Mouse (Mus musculus) embryonic facial prominence, embryonic 12.5 days (tissue): ENCODE results near the gene G6pc. TPM values are rescaled to one million over a fixed set of nuclear protein-coding genes. Genes with fewer than 3 reads are reported as not detected.
"Not testable (repeated sequence)": the region's sequence is repeated elsewhere in the genome, so short reads cannot be mapped to it uniquely, and the experiment has no call there.

Experiments
- ATAC-seq: fragments of 200-750 bp; cut with Nextera tagmentation; 2 replicates; pipeline ENCODE4 v1.8.0; 2017; ENCODE audit not compliant: insufficient number of reproducible peaks, insufficient read depth, low FRiP score, low TSS enrichment
- H3K27ac ChIP-seq: fragments of 300-500 bp; sonication (generic); 2 replicates; pipeline ENCODE4 v1.5.1; 2016; ENCODE audit warnings: mild to moderate bottlenecking
- H3K27me3 ChIP-seq: fragments of 300-500 bp; sonication (generic); 2 replicates; pipeline ENCODE4 v1.6.1; 2016; ENCODE audit warnings: mild to moderate bottlenecking, moderate library complexity
- H3K36me3 ChIP-seq: fragments of 300-500 bp; sonication (generic); 2 replicates; pipeline ENCODE4 v1.6.1; 2016; ENCODE audit warnings: mild to moderate bottlenecking
- H3K4me1 ChIP-seq: fragments of 300-500 bp; sonication (generic); 2 replicates; pipeline ENCODE4 v1.6.1; 2016
- H3K4me2 ChIP-seq: fragments of 300-500 bp; sonication (generic); replicated peaks from 2 replicates; pipeline ENCODE4 v1.6.1; 2016; ENCODE audit warnings: mild to moderate bottlenecking, moderate library complexity
- H3K4me3 ChIP-seq: fragments of 300-500 bp; sonication (generic); 2 replicates; pipeline ENCODE4 v1.5.1; 2016; ENCODE audit warnings: mild to moderate bottlenecking
- H3K9ac ChIP-seq: fragments of 300-500 bp; sonication (generic); 2 replicates; pipeline ENCODE4 v1.6.1; 2016; ENCODE audit warnings: mild to moderate bottlenecking, moderate library complexity
- H3K9me3 ChIP-seq: fragments of 300-500 bp; sonication (generic); 2 replicates; pipeline ENCODE4 v1.6.1; 2016; ENCODE audit warnings: mild to moderate bottlenecking, moderate library complexity
- WGBS: fragments of 180-500 bp; shearing (Covaris S2); methylation state at CpG from one replicate; pipeline ENCODE4 v1.1.7; 2016; 5-methylcytosine and 5-hydroxymethylcytosine counted together
- polyA plus RNA-seq: library from polyadenylated mRNA; unstranded; fragments of >200 nt; fragmentation: Nextera tagmentation; extraction: Ambion mirVana; gene quantifications from 2 replicates; pipeline ENCODE4 v1.2.1, GENCODE M21; 2016

Gene G6pc
- polyA plus RNA-seq, result not detected in 2 replicates

DNA sequence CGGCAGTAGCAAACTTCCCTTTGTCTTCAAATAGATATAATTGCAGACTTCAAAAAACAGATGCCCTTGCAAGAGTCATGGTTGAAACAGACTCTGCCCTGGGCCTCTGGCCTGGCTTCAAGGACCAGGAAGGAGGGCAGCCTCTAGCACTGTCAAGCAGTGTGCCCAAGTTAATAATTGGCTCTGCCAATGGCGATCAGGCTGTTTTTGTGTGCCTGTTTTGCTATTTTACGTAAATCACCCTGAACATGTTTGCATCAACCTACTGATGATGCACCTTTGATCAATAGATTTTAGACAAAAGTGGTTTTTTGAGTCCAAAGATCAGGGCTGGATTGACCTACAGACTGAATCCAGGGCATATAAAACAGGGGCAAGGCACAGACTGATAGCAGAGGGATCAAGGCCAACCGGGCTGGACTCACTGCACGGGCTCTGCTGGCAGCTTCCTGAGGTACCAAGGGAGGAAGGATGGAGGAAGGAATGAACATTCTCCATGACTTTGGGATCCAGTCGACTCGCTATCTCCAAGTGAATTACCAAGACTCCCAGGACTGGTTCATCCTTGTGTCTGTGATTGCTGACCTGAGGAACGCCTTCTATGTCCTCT lies at the start of gene G6pc:
G6pc (plus strand) TSS at position 236 of the 610 bp plus-strand sequence.
- WGBS, result 86% methylated on average over 8 of the region's 8 CpGs
- Histone ChIP-seq H3K9ac (no peak within 1 kb of the TSS), H3K9me3 (no peaks in the 10 kb centered on the region), H3K27me3 (no peaks in the 10 kb centered on the region), H3K27ac (no peak within 1 kb of the TSS), H3K4me2 (no peak within 1 kb of the TSS), H3K36me3 (no peaks in the 10 kb centered on the region), H3K4me1 (no peaks in the 10 kb centered on the region), H3K4me3 (no peak within 1 kb of the TSS)
- ATAC-seq, result no peak

DNA sequence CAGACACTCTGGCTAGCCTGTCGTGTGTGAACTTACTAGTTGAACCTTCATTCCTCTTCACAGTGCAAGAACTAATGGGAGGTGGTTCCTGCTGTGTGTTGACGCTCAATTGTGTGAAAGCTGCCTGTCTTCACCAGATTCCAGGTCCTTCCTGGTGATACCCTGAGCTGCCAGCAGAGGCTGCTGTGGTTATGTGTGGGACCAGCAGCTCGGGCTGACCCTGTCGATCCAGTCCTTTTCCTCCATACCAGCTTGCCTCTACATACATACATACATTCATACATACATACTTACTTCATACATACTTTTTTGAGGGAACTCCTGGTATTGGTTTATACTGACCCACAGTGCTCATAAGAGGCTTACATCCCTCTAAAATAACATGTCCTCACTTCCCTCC lies 43.8 kb upstream of the G6pc start:
- no peak overlapping the region for H3K9ac ChIP-seq
- no peaks in the 10 kb centered on the region; the same call in 1 of the 2 replicates for H3K4me1 ChIP-seq
- H3K27ac ChIP-seq, result no peak overlapping the region
- ATAC-seq, result no peak
- WGBS, result 15% methylated on average over 4 of the region's 4 CpGs
- no peaks in the 10 kb centered on the region for H3K27me3 ChIP-seq
- H3K4me2 ChIP-seq, result no peak overlapping the region
- H3K4me3 ChIP-seq, result no peak overlapping the region
- H3K36me3 ChIP-seq, result peaks cover 69% of the 10 kb centered on the region
- no peaks in the 10 kb centered on the region for H3K9me3 ChIP-seq

DNA sequence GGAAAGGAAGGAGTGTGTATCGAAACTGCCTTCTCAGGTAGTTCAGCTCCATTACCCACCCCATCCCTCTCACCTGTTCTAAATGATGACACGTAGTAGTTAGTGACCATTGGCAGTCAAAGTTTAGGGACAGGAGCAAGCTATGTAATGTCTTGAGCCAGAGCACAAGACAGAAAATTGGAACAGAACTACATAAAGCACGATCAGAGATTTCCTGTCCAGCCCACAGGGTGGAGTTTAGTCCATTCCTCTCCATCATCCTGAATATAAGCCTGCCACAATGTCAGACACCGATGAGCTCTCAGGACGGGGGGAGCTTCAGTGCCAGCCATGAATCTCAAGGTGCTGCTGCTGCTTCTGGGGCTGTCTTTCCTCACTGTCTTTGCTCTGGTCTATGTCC lies 42.6 kb upstream of the G6pc start, which contains the start of gene Aoc2:
Aoc2 (plus strand) TSS at position 301 of the 400 bp plus-strand sequence.
- H3K27me3 ChIP-seq, result no peaks in the 10 kb centered on the region
- H3K9me3 ChIP-seq, result no peaks in the 10 kb centered on the region
- H3K4me2 ChIP-seq, result no peak within 1 kb of the TSS
- no peak within 1 kb of the TSS for H3K27ac ChIP-seq
- ATAC-seq, result no peak
- H3K4me3 ChIP-seq, result no peak within 1 kb of the TSS
- no peak within 1 kb of the TSS for H3K9ac ChIP-seq
- H3K36me3 ChIP-seq, result peaks cover 58% of the 10 kb centered on the region
- 96% methylated on average over 5 of the region's 5 CpGs for WGBS
- H3K4me1 ChIP-seq, result no peaks in the 10 kb centered on the region; the same call in 1 of the 2 replicates

DNA sequence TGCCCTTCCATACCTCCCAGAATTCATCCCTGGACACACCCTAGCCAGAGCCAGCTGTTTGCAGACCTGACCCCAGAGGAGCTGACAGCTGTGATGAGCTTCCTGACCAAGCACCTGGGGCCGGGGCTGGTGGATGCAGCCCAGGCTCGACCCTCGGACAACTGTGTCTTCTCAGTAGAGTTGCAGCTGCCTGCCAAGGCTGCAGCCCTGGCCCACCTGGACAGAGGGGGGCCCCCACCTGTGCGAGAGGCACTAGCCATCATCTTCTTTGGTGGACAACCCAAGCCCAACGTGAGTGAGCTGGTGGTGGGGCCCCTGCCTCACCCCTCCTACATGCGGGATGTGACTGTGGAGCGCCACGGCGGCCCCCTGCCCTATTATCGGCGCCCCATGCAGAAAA lies 42.2 kb upstream of the G6pc start:
- H3K27ac ChIP-seq, H3K9me3 ChIP-seq, H3K4me2 ChIP-seq, H3K9ac ChIP-seq, H3K4me1 ChIP-seq, H3K4me3 ChIP-seq, ATAC-seq, H3K27me3 ChIP-seq: not testable (repeated sequence)
- peaks cover 53% of the 10 kb centered on the region for H3K36me3 ChIP-seq
- WGBS, result 91% methylated on average over 11 of the region's 11 CpGs

DNA sequence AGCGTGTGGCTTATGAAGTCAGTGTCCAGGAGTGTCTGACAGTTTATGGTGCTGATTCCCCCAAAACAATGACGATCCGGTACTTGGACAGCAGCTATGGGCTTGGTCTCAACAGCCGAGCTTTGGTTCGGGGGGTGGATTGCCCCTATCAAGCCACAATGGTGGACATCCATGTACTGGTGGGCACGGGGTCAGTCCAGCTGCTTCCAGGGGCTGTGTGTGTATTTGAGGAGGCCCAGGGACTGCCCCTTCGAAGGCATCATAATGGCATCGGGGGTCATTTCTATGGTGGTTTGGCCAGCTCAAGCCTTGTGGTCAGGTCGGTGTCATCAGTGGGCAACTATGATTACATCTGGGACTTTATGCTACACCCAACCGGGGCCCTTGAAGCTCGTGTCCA lies 41.2 kb upstream of the G6pc start:
- Histone ChIP-seq H3K36me3 (peaks cover 45% of the 10 kb centered on the region), H3K9ac (no peak overlapping the region), H3K9me3 (no peaks in the 10 kb centered on the region), H3K27ac (no peak overlapping the region), H3K4me1 (no peaks in the 10 kb centered on the region; the same call in 1 of the 2 replicates), H3K4me2 (no peak overlapping the region), H3K27me3 (no peaks in the 10 kb centered on the region), H3K4me3 (no peak overlapping the region)
- WGBS, result 84% methylated on average over 11 of the region's 11 CpGs
- no peak for ATAC-seq

DNA sequence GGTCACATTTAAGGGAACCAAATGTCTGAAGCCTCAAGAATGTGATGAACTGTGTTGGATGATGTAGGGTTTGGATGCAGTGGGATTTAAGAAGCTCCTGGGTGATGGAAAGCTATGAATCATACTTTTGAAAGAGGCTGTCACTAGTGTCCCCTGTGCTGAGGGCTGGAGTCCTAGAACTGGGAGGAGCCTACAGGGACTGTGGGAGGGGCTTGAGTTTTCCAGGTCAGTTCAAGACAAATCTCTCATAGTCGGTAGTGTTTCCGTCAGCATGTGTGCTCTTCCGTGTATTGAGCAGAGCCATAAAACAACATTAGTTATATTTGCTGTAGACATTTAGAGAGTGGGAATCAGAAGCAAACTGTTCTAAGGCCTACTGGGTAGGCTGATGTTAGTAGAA lies 40.0 kb upstream of the G6pc start:
- no peak for ATAC-seq
- no peak overlapping the region for H3K4me3 ChIP-seq
- H3K27ac ChIP-seq, result no peak overlapping the region
- H3K4me1 ChIP-seq, result no peaks in the 10 kb centered on the region; the same call in 1 of the 2 replicates
- H3K9ac ChIP-seq, result no peak overlapping the region
- no peaks in the 10 kb centered on the region for H3K27me3 ChIP-seq
- H3K4me2 ChIP-seq, result no peak overlapping the region
- peaks cover 33% of the 10 kb centered on the region for H3K36me3 ChIP-seq
- no peaks in the 10 kb centered on the region for H3K9me3 ChIP-seq
- 64% methylated on average over 3 of the region's 3 CpGs for WGBS

DNA sequence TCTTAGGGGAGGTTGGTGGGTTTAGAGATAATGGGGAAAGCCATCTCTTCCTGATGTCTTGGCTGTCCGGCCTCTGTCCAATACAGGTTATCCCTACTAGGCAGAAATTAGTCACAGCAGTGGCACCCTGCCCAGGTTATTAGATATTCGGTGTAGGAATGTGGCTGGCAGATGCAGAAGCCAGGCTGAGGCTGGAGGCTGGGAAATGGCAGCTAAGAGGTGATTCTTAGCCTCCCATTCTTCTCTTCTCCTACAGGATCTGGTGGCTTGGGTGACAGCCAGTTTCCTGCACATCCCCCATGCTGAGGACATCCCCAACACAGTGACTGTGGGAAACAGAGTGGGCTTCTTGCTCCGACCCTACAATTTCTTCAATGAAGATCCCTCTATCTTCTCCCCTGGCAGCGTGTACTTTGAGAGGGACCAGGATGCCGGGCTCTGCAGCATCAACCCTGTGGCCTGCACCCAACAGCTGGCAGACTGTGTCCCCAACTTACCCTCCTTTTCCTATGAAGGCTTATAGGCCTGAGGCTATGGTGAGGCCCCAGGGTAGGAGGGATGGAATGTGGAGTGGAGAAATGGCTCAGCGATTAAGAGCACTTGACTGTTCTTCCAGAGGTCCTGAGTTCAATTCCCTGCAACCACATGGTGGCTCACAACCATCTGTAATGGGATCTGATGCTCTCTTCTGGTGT lies 38.3 kb upstream of the G6pc start:
- 85% methylated on average over 6 of the region's 6 CpGs for WGBS

DNA sequence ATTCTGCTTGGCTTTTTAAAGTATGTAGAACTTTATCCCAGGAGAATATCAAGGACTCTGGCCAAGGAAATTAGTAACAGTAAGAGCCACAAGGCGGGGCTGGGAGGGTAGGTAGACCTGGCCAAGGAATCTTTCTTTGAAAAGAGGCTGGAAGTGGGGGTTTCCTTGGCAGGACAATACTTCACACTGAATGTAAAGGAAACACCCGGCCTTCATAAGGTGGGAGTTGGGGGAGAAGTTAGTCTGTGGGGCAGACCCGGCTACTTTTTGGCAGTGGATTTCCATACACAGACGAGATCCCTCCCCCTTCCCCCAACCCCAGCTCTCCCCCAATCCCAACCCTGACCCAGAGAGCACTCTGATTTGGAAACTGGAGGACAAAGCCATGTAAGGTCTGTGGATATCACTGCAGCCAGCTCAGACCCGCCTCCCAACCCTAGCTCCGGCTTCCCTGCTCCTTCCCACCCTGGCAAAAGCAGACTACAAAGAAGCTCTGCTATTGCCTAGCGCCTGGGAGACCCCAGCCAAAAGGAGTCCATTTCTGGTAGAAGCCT lies 36.9 kb upstream of the G6pc start, which contains the start of gene Aoc3:
Aoc3 (plus strand) TSS at position 235 of the 554 bp plus-strand sequence.
- no peak within 1 kb of the TSS for H3K27ac ChIP-seq
- H3K4me3 ChIP-seq, result no peak within 1 kb of the TSS
- ATAC-seq, result no peak
- H3K4me2 ChIP-seq, result no peak within 1 kb of the TSS
- H3K9ac ChIP-seq, result no peak within 1 kb of the TSS
- no peaks in the 10 kb centered on the region for H3K9me3 ChIP-seq
- peaks cover 8% of the 10 kb centered on the region for H3K36me3 ChIP-seq
- 78% methylated on average over 7 of the region's 7 CpGs for WGBS
- H3K4me1 ChIP-seq, result peaks cover 8% of the 10 kb centered on the region
- no peaks in the 10 kb centered on the region for H3K27me3 ChIP-seq

More for the DNA sequence above, 38.3 kb upstream of the G6pc start:
- no peak overlapping the region for H3K9ac ChIP-seq
- H3K27ac ChIP-seq, result no peak overlapping the region
- ATAC-seq, result no peak
- H3K4me3 ChIP-seq, result no peak overlapping the region
- no peaks in the 10 kb centered on the region for H3K9me3 ChIP-seq
- no peaks in the 10 kb centered on the region for H3K27me3 ChIP-seq
- H3K4me1 ChIP-seq, result peaks cover 2% of the 10 kb centered on the region
- peaks cover 22% of the 10 kb centered on the region for H3K36me3 ChIP-seq
- H3K4me2 ChIP-seq, result no peak overlapping the region

DNA sequence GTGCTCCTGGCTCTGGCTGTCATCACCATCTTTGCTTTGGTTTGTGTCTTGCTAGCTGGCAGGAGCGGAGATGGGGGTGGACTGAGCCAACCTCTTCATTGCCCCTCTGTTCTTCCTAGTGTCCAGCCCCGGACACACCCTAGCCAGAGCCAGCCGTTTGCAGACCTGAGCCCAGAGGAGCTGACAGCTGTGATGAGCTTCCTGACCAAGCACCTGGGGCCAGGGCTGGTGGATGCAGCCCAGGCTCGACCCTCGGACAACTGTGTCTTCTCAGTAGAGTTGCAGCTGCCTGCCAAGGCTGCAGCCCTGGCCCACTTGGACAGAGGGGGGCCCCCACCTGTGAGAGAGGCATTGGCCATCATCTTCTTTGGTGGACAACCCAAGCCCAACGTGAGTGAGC lies 36.4 kb upstream of the G6pc start:
- not testable (repeated sequence) for H3K27me3 ChIP-seq, H3K4me2 ChIP-seq, H3K27ac ChIP-seq, H3K4me1 ChIP-seq, H3K9me3 ChIP-seq, H3K36me3 ChIP-seq, H3K4me3 ChIP-seq, ATAC-seq, H3K9ac ChIP-seq
- WGBS, result 75% methylated on average over 6 of the region's 6 CpGs

DNA sequence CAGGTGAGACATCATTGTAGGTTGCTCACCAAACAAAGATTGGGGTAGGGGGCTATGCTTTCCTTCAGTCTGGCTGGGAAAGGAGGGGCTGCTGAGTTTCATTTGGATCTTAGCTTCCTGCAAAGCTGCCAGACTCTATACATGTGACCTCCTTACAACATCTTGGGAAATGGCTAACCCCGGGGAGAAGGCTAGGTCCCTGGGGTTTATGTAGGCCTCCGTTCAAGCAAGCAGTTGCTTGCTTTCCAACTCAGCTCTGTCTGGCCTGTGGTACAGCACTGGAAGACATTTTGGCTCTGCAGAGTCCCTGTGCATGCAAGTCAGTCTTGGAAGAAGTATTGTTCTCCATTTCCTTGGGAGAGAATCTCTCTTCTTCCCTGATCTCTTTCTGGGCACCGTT lies 34.8 kb upstream of the G6pc start:
- H3K27me3 ChIP-seq, result no peaks in the 10 kb centered on the region
- 77% methylated on average over 3 of the region's 3 CpGs for WGBS
- H3K36me3 ChIP-seq, result no peaks in the 10 kb centered on the region; the same call in 1 of the 2 replicates
- H3K9ac ChIP-seq, result no peak overlapping the region
- H3K4me2 ChIP-seq, result no peak overlapping the region
- H3K27ac ChIP-seq, result no peak overlapping the region
- H3K9me3 ChIP-seq, result no peaks in the 10 kb centered on the region
- no peak overlapping the region for H3K4me3 ChIP-seq
- no peak for ATAC-seq
- peaks cover 11% of the 10 kb centered on the region for H3K4me1 ChIP-seq

DNA sequence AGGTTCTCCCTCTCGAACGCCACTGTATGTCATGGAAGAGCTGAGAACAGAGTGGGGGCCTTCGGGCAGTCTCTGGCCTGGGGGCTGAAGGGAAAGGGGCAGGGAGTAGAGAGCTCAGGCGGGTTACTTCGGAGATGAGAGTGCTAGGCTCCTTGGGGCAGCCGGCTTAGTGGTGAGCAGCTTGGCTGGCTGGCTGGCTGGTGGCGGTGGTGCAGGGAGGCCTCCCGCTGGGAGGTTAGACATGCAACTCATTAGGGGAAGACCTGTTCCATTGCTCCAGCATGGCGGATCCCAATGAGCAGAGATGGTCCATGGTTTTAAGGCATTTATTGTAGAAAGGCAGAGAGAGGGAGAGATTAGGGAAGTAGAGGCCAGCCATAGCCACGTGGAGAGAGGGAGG lies 33.3 kb upstream of the G6pc start:
- no peak overlapping the region for H3K4me3 ChIP-seq
- WGBS, result 19% methylated on average over 10 of the region's 10 CpGs
- peaks cover 18% of the 10 kb centered on the region for H3K4me1 ChIP-seq
- H3K9me3 ChIP-seq, result no peaks in the 10 kb centered on the region
- no peaks in the 10 kb centered on the region; the same call in 1 of the 2 replicates for H3K36me3 ChIP-seq
- H3K27me3 ChIP-seq, result no peaks in the 10 kb centered on the region
- ATAC-seq, result no peak
- no peak overlapping the region for H3K27ac ChIP-seq
- H3K4me2 ChIP-seq, result no peak overlapping the region
- no peak overlapping the region for H3K9ac ChIP-seq

DNA sequence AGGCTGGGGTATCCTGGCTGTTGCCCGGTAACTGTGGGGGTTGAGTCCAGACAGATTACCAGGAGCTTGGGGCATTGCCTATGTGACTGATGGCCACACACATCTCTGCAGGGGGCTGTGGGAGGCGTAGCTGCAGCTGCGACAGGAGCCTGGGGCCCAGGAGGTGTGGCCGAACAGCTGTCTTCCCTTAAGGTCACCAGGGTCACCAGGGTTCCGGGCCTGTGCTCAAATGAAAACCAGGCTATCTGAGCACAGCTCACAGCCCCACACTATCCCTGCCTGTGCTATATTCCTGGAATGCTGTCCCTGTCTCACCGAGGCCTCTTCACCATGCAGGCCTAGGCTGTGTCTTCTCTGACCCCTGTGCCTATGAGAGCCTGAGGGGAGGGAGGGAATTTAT lies 32.8 kb upstream of the G6pc start:
- Histone ChIP-seq H3K4me3 (no peak overlapping the region), H3K27me3 (no peaks in the 10 kb centered on the region), H3K4me2 (no peak overlapping the region), H3K27ac (no peak overlapping the region), H3K9me3 (no peaks in the 10 kb centered on the region), H3K4me1 (peaks cover 18% of the 10 kb centered on the region), H3K9ac (no peak overlapping the region), H3K36me3 (no peaks in the 10 kb centered on the region)
- ATAC-seq, result no peak
- WGBS, result 3% methylated on average over 6 of the region's 6 CpGs
